Mouse (Mus musculus) adrenal gland (tissue): ENCODE measurements around the gene Iqck.

ENCODE experiments used
- intact Hi-C: fragments of 180-260 bp; cut with DNase I; formaldehyde crosslinking; loops from one replicate; pipeline ENCODE4 v1.15.1; 2025

Gene Iqck

GRCm38 (mm10) chr7:118947241-118947640 lies 91.7 kb downstream of the Iqck start:
- intact Hi-C loops: no loop called here

DNA sequence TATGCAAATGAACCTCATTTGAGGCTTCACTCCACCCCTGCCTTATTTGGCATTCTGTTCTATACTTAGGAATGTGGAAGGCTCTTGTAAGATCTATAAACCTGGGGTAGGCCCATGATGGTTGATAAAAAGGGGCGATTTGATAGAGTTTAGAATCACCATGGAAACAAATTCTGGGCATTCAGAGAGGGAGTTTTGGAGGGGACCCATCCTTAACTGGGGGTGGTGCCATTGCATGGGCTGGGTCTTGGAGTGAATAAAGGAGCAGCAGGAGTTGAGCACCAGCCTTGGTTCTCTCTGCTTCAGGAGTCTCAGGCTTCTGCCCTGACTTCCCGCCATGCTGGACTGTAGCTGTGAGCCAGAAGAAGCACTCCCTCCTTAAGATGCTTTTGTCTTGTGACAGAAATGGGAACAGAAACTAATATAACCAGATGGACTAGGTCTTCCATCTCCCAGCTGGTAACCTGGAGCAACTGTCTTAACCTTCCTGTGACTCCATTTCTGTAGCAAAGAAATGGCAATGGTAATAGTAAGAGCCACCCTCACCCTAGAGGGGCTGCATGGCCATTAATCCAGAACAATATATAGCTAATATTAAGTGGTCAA lies 93.2 kb downstream of the Iqck start:
- intact Hi-C loops: no loop called here

GRCm38 (mm10) chr7:118949749-118950148 lies 94.2 kb downstream of the Iqck start:
- intact Hi-C loops: no loop called here

GRCm38 (mm10) chr7:118953626-118954282 lies 98.2 kb downstream of the Iqck start:
- intact Hi-C loops: no loop called here

- intact Hi-C loops: no loop called here
Observed at GRCm38 (mm10) chr7:118954968-118955367, 99.4 kb downstream of the Iqck start.

DNA sequence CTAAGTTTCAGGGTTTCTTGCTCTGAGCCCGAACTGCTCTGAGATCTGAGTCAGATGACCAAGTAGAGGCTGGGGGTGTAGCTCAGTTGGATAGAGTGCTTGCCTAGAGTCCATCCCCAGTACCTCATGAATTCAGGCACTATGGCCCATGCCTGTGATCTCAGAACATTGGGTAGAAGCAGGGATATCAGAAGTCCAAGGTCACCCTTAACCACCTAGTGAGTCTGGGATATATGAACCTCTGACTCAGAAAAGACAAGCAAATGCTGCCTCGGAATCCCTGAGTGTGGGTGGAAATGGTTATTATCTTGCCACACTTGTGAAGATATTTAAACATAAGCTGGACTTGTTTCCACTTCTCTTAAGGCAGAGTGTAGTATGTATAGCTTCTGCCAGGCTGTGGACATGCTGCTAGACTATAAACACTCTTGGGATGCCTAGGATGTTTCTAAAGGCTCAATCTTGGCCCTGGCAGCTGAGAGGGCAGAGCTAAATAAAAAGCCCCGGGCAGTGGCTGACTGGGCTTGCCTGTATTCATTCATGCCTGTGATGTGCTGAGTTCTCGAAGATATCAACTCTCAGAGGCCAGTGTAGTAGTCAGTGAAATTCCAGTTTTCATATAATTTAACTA lies 101.2 kb downstream of the Iqck start:
- intact Hi-C loops: no loop called here

DNA sequence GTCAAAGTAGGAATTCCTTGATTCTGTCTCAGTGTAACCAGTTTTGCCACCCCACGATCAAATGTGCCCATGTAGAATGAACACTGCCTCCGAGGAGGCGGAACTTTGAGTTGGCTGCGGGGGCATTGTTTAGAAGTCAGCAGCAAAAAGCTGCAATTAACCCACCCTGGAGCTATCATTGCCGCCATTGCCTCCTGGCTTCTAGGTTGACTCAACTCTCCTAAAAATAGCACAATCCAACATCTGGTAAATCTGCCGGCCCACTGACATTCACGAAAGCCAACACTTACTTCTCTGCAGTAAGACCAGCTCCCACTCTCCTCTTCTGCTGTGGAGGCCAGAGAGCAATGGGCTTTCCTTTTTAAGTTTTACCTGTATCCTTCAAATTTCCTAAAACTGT lies 103.7 kb downstream of the Iqck start:
- intact Hi-C loops: no loop called here

DNA sequence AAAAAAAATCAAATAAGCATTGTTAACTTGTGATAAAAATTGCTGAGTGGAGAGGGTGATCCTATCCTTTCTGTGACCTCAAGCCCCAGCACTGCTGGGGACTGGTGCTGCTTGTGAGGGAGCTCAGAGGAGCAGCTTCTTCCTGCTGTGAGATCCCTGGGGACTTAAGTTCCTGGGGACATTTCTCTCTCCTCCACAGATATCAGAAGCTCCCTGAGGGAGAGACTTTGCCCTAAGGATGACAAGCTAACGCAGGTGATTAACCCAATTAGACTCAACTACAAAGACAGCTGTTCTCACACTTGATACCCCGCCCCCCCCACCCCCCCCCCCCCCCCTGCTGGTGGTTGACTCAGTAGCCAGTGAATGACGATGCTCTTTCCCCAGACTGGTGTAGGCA lies 109.2 kb downstream of the Iqck start:
- intact Hi-C loops: no loop called here

DNA sequence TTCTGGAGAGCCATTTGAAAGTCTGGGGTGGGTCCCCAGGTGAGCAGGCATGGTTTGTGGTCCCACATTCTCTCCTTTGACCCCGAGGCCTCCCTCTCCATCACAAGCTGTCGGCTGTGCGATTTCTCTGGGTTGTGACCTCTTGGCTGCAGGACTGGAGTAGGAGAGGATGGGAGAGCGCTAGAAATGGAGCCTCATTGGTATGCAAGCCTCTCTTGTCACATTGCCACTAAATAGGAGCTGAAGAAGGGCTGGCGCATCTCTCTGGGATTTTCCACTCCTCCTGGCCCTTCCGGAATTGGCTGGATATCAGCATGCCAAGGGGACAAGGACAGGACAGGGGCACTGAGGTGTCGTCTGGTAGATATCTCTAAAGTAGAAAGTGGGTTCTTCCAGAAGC lies 109.6 kb downstream of the Iqck start:
- intact Hi-C loops: no loop called here

GRCm38 (mm10) chr7:118968870-118969269 lies 113.3 kb downstream of the Iqck start:
- intact Hi-C loops: no loop called here

DNA sequence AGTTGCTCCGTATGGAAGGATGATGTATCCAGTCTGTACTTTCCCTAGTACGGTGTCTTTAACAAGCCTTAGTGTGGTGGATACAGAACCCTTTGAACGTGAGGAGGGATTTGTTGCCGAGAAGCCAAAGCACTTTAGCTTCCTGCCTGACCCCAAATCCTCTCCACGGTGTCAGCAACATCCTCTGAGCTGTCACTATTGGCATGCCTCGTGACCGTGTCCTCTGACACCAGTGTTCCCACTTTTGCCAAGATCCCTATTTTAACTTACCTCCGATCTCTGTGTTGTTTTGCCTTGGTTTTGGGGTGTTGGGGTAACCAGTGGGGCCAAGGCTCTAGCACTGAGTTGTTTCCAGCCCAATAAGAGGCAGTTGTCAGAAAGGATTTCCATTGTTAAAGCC lies 115.9 kb downstream of the Iqck start:
- intact Hi-C loops: no loop called here

- intact Hi-C loops: no loop called here
Observed at GRCm38 (mm10) chr7:118972306-118972705, 116.8 kb downstream of the Iqck start.

DNA sequence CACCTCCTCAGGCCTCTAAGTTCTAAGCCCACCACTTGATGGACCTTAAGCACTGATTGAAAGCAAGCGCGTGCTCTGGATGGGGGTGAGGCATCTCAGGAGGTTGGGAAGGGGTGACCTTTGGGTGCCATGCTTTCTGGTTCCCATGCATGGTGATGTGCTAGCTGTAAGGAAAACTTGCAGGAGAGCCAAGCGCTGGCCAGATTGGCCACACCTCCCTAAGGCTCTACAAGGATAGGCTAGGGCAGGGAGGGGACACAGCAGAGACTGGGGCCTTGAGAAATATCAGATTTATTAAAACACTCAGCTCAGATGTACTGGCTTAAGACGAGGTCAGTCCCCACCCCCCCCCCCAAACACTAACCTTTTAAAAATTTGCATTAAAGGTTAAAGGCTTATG lies 117.8 kb downstream of the Iqck start:
- intact Hi-C loops: no loop called here

GRCm38 (mm10) chr7:118975837-118976236 lies 120.3 kb downstream of the Iqck start:
- intact Hi-C loops: no loop called here

DNA sequence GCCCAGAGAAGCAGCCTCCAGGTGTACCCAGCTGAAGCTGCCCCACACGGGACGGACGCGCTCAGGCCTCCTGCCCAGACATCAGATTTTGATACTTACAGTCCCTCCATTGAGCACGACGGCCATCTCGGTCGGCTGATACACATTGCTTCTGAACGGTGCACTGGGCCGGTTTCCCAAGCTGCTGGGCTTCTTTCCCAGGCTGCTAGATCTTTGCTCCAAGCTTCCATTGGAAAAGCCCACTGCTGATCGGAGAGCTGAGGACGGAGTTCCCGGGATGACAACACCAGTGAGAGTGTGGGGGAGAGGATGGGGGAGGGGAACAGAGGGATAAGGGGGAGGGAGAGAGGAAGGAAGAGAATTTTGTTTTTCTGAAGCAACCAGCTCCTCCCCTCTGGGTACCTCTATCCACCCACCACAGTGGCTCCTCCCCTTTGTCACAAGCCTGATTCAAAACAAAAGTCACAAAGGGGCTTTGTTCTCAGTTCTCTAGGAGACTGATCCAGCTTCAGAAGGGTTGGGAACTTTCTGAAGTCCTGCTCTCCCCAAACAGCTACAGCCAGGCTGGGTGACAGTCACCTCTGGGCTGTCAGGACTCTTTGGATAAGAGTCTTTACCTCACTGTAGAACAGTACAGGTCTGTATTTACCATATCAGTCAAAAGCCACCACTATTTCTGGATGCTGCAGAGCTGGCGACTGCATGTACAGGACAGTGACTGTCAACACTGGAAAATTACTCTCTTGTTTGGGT lies 121.0 kb downstream of the Iqck start:
- intact Hi-C loops: no loop called here

DNA sequence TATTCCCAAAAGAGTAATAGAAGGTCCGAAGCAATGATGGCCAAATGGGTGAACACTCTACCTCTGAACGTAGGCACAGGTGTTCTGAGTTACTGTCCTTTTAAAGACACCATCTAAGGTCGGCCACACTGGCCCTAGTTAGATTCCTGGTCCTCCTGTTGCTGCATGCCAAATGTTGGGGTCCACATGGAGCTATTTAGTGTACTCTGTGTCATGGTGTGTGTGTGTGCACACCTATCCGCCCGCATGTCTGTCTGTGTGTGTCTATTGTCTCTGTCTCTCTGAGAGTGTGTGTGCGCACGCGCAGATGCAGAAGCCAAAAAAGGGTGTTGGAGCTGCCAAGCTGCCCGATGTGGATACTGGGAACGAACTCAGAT lies 121.6 kb downstream of the Iqck start:
- intact Hi-C loops: no loop called here

GRCm38 (mm10) chr7:118979121-118979520 lies 123.6 kb downstream of the Iqck start:
- intact Hi-C loops: no loop called here

- intact Hi-C loops: no loop called here
Observed at GRCm38 (mm10) chr7:118979708-118980107, 124.2 kb downstream of the Iqck start.

- intact Hi-C loops: no loop called here
Observed at GRCm38 (mm10) chr7:118981346-118981745, 125.8 kb downstream of the Iqck start.

DNA sequence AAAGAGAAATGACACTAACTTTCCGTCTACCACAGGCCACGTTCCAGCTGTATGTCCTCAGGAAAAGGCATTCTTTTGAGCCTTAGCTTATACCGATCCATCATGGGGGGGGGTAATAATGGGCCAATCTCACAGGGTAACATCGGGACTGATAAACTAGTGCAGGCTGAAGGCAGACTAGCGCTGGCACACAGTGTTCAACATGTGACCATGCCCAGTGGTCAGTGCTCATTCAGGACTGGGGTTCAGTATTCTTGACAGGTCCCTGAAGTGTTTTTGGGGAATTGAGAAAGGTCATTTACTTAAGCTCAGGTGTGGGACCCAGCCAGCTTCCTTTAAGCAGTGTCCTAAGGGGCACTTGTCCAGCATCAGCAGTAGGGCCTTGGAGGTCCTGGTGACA lies 126.3 kb downstream of the Iqck start:
- intact Hi-C loops: no loop called here

GRCm38 (mm10) chr7:118982586-118982985 lies 127.0 kb downstream of the Iqck start:
- intact Hi-C loops: no loop called here

DNA sequence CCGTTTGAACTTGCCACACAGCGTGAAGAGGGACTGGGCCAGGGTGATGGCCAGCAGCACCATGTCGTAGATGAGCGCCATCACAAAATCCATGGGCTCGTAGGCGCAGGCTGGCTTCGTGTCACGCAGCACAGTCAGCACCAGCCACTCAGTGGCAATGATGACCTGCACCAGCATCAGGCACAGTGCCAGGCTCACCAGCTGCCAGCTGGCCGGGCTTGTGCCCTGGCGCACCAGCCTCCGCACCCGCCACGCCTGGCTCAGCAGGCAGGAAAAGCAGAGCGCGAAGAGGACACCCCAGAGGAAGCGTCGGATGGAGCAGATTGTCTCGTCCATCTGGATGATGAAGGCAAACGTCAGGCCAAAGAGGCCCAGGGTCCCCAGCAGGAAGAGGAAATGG lies 128.4 kb downstream of the Iqck start:
- intact Hi-C loops: no loop called here
